Mouse (Mus musculus): ENCODE results near the gene 9130230L23Rik.

DNA sequence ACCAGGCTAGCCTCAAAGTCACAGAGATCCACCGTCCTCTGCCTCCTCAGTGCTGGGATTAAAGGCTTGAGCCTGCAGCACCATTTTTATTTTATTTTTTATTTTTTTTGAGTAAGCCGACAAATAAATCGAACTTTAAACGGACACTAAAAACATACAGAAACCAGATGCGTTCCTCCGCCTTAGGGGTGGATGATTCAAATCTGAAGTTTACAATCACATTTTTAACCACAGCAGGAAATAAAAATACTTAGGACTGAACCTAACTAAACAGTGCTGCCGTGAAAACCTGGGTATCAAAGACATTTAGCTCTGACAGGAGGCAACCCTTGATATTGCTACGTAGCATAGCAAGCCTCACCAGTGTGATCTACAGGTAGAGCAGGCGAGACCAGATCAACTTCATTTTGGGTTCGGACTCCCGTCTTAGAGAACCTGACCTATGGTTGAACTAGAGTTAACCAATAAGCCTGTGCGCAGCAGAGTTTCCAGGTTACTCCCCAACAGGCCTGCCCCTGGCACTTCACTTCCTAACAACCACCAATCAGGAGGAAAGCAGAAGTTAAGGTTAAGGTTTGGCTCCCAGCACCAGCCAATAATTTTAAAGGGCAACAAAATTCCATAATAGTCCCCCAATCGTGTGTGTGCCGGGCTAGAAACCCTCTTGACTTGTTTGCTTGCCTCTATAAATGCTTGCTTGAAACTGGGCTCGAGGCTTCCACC, 4.3 kb upstream of the 9130230L23Rik start:
- TF ChIP-seq POLR2A (IDR thresholded peaks at IDR 0.05; ENCODE audit: borderline replicate concordance, extremely low read depth, insufficient read depth, insufficient read length, poor library complexity, severe bottlenecking) (no peak), CTCF (IDR thresholded peaks at IDR 0.05; ENCODE audit: borderline replicate concordance, extremely low read depth, insufficient read depth, insufficient read length) (no peak)
